Mouse (Mus musculus) embryonic fibroblast, embryonic 13.5 days (primary cell): ENCODE measurements around the gene Polr2m.
A peak's percentile ranks its signal among the peaks of the same experiment; 100 is the strongest.

Experiments
- CTCF ChIP-seq: IDR thresholded peaks from 2 replicates; pipeline ENCODE4 v1.5.1; 2011; ENCODE audit warnings: mild to moderate bottlenecking, control low read depth, low read length, moderate library complexity, borderline replicate concordance; ENCODE audit not compliant: insufficient read depth
- POLR2A ChIP-seq: IDR thresholded peaks from 2 replicates; pipeline ENCODE4 v1.6.1; 2011; ENCODE audit warnings: low read depth, mild to moderate bottlenecking, control low read depth, low read length, moderate library complexity

- TF ChIP-seq CTCF (no peak), POLR2A (peak; percentile 49; the same call in 1 of the 2 replicates)
Measured at GRCm38 (mm10) chr9:71485475-71486094, at the start of gene Polr2m.
